Mouse (Mus musculus) telencephalon, adult 2 months (tissue): ENCODE measurements around the gene Ier3.
"Not testable (repeated sequence)": the region's sequence is repeated elsewhere in the genome, so short reads cannot be mapped to it uniquely, and the experiment has no call there.

ENCODE experiments used
- DNase-seq: peaks from one replicate; pipeline ENCODE4 v3.0.0-alpha.2; 2011; ENCODE audit warnings: low read depth, low spot score

Ier3 gene

GRCm38 (mm10) chr17:35836178-35836965 is 14.9 kb downstream of the Ier3 start:
- peak; percentile 83 for DNase-seq

- DNase-seq = no peak
These were observed 15.5 kb downstream of the Ier3 start for GRCm38 (mm10) chr17:35836991-35837422.

GRCm38 (mm10) chr17:35837487-35837886 is 16.0 kb downstream of the Ier3 start:
- no peak for DNase-seq

DNA sequence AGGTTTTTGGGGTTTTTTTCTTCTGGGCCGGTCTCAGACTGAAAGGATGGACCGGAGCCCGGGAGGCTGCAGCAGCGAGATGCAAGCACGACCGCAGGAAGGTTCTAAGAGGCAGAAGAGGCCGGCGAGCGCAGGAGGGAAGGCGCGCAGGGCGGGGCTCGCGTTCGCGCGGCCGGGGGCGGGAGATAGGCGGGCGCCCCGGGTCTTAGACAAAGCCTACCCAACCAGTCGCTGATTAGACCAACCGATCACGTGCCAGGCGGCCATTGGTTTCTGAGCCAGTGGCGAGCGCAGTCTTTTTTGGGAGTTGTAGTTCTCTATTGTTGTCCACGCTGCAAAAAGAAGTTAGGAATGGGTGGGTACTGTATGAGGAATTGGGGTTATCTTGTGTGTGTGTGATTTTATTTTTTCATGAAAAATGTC is 16.6 kb downstream of the Ier3 start, which contains the start of gene Tubb5:
Tubb5 (minus strand) TSS at position 185 of the 423 bp plus-strand sequence.
- DNase-seq = peak; percentile 97

- no peak for DNase-seq
These were observed 17.1 kb downstream of the Ier3 start for GRCm38 (mm10) chr17:35838570-35838969.

- DNase-seq = not testable (repeated sequence)
These were observed 17.5 kb downstream of the Ier3 start for GRCm38 (mm10) chr17:35839002-35839401.

- DNase-seq = no peak
These were observed 19.1 kb downstream of the Ier3 start for GRCm38 (mm10) chr17:35840561-35840960.

DNA sequence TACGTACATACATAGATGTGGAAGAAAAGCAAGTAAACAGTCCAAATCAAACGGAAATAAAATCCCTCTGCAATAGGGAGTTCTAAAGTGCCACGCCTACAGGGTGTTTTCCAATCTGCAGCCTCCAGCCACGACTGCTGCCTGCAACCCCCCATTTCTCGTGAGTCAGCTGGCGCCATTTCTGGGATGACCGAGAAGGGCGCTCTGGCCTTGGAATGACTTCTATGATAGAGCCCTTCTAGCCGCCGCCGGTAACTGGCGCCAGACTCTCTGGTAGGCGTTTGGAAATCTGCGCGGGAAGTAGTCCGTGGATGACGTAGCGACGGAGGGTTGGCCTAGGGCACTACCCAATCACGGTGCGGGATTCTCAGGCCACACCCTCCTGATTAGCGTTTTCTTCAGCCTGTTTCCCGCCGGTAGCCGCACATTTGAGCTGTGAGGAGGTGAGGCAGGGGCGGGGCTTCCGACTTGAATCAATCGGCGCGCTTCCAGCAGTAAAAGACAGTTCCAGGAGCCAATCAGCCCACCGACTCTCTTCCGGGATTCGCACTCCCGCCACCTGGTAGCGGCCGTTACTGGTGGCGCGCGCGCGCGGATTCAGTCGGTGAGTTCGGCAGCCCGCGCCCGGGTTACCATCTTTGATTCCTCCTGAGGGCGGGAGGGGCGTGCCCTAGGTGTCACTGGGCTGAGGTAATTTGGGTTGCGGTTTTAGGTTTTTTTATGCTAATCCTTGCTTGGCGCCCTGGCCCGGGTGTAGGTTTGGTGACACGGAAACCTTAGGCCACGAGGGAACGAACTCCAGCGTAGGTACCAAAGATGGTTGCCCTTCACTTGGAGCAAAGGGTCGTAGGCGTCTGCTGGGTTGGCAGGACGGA is 19.8 kb downstream of the Ier3 start, which contains the start of gene Mdc1:
Mdc1 (plus strand) TSS at position 440 of the 875 bp plus-strand sequence.
- peak; percentile 100 for DNase-seq

DNA sequence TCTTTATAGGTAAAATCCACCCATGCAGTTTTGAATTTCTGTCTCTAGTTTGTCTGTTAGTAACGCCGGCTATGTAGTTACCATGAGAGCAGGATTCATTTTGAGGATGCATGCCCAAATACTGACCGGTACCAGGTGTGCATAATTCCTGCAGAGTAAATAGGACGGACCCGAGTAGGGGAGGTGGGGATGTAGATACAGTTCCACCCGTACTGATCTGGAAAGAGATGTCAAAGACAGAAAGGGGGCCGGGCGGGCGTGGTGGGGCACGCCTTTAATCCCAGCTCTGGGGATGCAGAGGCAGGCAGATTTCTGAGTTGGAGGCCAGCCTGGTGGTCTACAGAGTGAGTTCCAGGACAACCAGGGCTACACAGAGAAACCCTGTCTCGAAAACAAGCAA is 20.5 kb downstream of the Ier3 start:
- DNase-seq = no peak

DNA sequence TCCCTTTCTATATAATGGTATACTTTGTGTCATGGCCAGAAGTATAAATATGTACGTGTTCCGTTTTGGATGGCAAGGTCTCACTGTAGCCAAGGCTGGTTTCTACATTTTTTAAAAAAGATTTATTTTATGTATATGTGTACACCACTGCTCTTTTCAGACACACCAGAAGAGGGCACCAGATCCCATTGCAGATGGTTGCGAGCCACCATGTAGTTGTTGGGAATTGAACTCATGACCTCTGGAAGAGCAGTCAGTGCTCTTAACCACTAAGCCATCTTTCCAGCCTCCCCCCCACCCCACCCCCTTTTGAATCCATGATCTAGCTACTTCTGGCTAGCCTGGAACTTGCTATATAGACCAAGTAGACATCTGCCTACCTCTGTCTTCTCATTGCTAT is 22.0 kb downstream of the Ier3 start:
- no peak for DNase-seq

DNA sequence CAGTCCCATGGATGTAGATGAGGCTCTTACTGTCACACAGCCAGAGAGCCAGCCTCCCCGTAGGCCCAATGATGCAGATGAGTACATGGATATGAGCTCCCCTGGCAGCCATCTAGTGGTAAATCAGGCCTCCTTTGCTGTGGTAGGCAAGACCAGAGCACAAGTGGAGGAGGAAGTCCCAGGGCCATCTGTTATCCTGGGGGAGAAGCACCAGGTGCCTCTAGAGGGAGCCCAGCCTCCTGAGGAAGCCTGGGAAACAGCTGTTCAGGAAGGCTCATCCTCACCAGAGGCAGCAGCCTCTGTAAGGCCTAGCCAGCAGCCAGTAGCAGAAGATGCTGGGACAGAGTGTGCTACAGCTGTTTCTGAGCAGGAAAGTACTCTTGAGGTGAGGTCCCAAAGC is 26.6 kb downstream of the Ier3 start:
- DNase-seq = no peak

DNA sequence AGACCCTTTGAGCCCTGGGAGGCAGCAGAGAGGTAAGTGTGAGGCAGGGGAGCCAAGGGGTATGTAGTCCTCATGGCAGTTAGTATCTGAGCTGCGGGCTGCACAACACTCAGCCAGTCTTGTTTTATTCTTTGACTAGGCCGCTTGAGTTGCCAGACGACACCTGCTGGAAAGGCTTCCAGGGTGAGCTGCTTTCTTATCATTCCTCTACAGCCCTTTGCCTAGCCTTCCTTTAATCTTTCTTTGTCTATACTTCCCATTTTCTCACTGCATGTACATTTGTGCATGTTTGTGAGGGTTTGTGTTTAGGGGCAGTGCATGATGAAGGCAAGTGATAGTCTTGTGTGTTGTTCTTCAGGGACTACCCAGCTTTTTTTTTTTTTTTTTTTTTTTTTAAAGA is 29.5 kb downstream of the Ier3 start:
- DNase-seq = no peak

DNA sequence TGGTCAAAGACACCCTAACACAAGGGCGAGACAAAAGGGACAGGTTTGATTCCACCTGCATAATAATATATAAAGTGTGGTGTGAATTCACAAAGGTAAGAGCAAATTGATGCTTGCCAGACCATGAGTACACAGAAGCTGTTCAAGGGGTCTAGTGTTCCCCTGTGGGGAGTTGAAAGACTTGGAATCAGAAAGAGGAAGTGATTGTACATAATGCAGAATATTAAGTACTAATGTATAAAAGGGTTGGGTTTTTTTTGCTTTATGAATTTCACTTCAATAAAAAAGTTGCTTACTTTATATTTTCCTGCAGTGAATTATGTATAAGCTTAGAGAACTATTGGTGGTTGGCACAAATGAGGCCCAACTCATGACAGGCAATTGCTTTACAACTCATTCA is 37.9 kb downstream of the Ier3 start:
- no peak for DNase-seq

DNA sequence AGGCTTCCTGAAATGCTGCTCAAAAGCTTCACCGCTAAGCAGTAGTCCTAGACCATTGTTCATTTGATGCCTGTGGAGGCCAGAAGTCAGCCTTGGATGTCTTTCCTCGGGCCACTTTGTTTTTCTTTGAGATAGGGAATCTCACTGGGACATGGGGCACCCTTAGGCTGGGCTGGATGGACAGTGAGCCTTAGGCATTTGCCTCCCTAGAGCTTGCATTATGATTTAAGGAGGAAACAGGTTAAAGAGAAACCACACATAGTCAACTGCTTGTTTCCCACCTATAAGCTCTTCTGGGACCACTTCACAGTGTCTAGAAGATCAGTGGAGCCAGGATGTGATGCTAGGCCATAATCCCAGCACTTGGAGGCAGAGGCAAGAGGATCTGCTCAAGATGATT is 38.4 kb downstream of the Ier3 start:
- no peak for DNase-seq

DNA sequence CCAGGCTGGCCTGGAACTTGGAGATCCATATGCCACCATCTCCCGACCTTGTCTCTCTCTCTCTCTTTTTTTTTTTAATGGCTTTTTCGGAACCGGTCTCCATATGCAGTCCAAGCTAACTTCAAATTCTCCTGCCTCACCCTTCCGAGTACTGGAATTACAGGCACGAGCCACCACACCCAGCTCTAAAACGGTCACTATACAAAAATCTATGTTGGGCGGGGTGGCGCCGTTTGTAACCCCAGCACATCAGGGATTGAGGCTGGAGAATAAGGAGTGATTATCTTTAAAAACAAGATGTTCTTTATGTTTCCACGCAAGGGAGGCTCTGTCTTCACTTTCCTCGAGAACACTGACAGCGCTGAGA is 39.3 kb downstream of the Ier3 start:
- no peak for DNase-seq

DNA sequence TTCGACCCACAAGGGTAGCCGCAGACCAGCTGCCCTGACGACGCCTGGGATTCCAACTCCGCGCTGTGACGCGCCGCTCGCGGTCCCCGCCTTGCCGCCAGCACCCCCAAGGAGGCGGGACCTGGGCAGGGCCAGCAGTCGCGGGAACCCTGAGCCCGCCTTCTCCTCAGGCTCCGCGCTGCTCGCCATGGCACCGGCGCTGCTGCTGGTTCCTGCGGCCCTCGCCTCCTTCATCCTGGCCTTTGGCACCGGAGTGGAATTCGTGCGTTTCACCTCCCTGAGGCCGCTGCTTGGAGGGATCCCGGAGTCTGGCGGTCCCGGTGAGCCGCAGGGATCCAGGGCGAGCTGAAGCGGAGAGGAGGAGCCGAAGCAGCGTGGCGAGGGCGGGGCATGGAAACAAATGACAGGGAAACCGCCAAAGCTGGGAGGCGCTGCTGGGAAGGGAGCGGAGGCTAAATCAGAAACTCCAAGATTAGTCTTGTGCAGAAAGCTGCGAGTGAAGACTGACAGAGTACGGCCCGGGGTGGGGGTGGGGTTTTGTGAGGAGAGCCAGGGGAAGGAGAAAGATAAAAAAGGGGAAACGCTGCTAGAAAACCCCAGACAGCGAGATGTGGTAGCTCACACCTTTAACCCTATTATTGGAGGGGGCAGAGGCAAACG is 39.8 kb downstream of the Ier3 start, which contains the start of gene Nrm:
Nrm (plus strand) TSS at position 121 of the 660 bp plus-strand sequence.
- DNase-seq = peak; percentile 74

DNA sequence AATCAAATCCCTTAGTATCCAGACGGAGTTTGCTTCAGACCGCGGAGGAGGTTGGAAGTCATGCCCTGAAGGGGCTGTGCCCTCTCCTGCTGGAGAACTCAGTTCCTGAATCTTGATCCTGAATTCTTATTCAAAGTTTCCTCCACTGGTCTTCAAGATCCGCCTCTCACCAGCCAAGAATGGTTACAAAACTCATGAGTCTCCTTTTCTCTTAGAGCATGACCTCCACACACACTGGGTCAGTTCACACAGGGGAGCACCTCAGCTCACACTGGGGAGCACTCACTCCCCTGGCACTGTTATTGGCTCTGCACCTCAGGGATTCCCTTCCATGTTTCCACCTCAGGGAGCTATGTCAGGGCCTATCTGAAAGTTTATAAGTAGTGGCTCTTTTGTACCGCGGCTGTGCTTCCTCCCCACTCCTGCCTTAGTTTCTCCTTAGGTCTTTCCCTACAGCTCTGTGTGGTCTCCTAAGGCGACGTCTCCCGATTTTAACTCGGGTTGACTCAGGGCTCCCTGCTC is 43.4 kb downstream of the Ier3 start:
- DNase-seq = no peak

DNA sequence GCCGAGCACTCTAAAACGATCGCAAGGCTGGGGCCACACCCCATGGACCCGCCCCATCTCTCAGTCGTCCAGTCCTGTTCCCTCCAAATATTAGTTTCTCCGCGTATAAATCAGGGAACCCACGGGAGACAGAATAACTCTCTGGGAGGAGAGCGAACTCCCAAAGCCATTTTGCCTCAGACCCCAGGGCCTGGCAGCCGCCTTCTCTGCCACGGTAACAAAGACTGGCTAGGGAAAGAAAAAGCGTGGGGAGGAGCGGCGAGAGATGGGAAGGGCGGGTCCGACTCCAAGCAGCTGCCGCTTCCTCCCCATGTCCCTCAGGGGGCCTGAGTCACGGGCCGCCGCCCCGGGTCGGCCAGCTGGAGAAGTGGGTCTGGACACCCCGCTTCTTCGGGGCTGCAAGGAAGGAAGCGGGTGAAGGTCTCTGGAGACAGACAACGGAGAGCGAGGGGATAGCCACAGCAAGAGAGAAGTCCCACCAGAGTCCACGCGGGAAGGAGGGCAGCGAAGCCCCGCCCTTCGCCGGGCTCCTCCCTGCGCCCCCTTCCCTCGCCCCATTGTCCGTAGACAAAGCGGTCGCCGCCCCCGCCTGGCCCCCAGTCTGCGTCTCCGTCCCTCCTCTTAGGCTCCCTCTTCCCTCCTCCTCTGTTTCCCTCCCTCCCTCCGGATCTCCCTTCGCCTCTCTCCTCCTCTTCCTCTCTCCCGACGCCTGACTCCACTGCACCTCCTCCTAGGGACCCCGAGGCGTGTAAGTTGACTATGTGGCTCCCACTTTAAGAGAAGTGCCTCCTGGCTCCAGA is 44.2 kb downstream of the Ier3 start, which contains the start of gene Ppp1r18:
Ppp1r18 (plus strand) TSS at position 113 of the 800 bp plus-strand sequence.
- no peak for DNase-seq

DNA sequence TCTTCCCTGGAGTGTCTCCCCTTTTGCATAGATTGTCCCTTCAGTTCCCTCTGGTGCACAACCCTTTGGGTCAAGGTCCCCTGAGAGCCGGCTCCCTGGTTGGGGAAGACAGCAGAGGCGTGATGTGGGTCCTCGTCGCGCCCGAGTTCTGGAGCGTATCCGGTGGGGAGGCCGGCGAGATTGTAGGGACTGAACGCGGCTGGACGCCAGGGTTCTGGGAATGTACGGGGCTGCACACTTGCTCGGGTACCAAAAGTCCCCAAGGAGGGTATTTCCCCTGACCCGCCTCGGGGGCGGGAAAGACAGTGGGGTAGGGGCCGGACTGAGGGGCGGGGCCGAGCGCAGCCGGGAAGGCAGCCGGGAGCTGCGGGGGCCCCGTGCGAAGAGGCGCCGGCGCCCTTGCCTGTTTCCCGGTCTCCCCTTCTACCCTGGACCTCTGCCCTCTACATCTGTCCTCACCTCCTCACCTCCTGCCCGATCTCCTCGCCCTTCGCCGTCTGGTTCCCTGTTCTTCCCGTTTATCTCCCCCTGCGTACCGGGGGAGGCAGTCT is 44.9 kb downstream of the Ier3 start:
- DNase-seq = no peak
